Mouse (Mus musculus) forebrain, embryonic 15.5 days (tissue): ENCODE measurements around the gene Tspan32. TPM values are rescaled to one million over a fixed set of nuclear protein-coding genes. Genes with fewer than 3 reads are reported as not detected.

Experiments used
- ATAC-seq: fragments of 200-750 bp; cut with Nextera tagmentation; replicated peaks from 2 replicates; pipeline ENCODE4 v1.8.0; 2017; ENCODE audit warnings: mild to moderate bottlenecking, moderate TSS enrichment, moderate library complexity
- H3K27ac ChIP-seq: fragments of 300-500 bp; sonication (generic); replicated peaks from 2 replicates; pipeline ENCODE4 v1.5.1; 2015; ENCODE audit warnings: mild to moderate bottlenecking, inconsistent platforms
- H3K27me3 ChIP-seq: fragments of 300-500 bp; sonication (generic); 2 replicates; pipeline ENCODE4 v1.6.1; 2015; ENCODE audit warnings: inconsistent platforms
- H3K36me3 ChIP-seq: fragments of 300-500 bp; sonication (generic); 2 replicates; pipeline ENCODE4 v1.6.1; 2015; ENCODE audit warnings: mild to moderate bottlenecking, inconsistent platforms
- H3K4me1 ChIP-seq: fragments of 300-500 bp; sonication (generic); 2 replicates; pipeline ENCODE4 v1.6.1; 2015; ENCODE audit warnings: inconsistent platforms
- H3K4me2 ChIP-seq: fragments of 300-500 bp; sonication (generic); replicated peaks from 2 replicates; pipeline ENCODE4 v1.6.1; 2015; ENCODE audit warnings: mild to moderate bottlenecking, inconsistent platforms
- H3K4me3 ChIP-seq: fragments of 300-500 bp; sonication (generic); 2 replicates; pipeline ENCODE4 v1.5.1; 2015; ENCODE audit warnings: mild to moderate bottlenecking, inconsistent platforms
- H3K9ac ChIP-seq: fragments of 300-500 bp; sonication (generic); replicated peaks from 2 replicates; pipeline ENCODE4 v1.6.1; 2015; ENCODE audit warnings: mild to moderate bottlenecking, inconsistent platforms
- H3K9me3 ChIP-seq: fragments of 300-500 bp; sonication (generic); 2 replicates; pipeline ENCODE4 v1.6.1; 2016; ENCODE audit warnings: inconsistent platforms
- whole genome bisulfite sequencing: fragments of 180-500 bp; shearing (Covaris S2); methylation state at CpG from one replicate; pipeline ENCODE4 v1.1.7; 2015; ENCODE audit warnings: mixed read lengths; 5-methylcytosine and 5-hydroxymethylcytosine counted together
- polyA plus RNA-seq: library from polyadenylated mRNA; unstranded; fragments of >200 nt; fragmentation: Nextera tagmentation; extraction: Ambion mirVana; gene quantifications from 2 replicates; pipeline ENCODE4 v1.2.1, GENCODE M21; 2015

Tspan32 gene
- polyA plus RNA-seq, 1 experiment from 2014 or later: 0.33 TPM

GRCm38 (mm10) chr7:143067469-143067868 is 62.6 kb downstream of the Tspan32 start:
- H3K4me2 ChIP-seq: no peak overlapping the region
- peaks cover 25% of the 10 kb centered on the region for H3K4me1 ChIP-seq
- 77% methylated on average over 2 of the region's 2 CpGs for WGBS
- no peaks in the 10 kb centered on the region for H3K9me3 ChIP-seq
- no peaks in the 10 kb centered on the region for H3K27me3 ChIP-seq
- H3K27ac ChIP-seq: 0 out of 2 replicates have a peak overlapping the region, but pooled peaks have one; percentile 94
- no peak overlapping the region for H3K9ac ChIP-seq
- no peak for ATAC-seq
- no peak overlapping the region for H3K4me3 ChIP-seq
- H3K36me3 ChIP-seq: peaks cover 46% of the 10 kb centered on the region

- Histone ChIP-seq H3K27me3 (no peaks in the 10 kb centered on the region), H3K27ac (peak overlapping the region; percentile 94), H3K4me2 (peak overlapping the region; percentile 67), H3K36me3 (peaks cover 42% of the 10 kb centered on the region), H3K4me3 (no peak overlapping the region; the same call in 1 of the 2 replicates), H3K9ac (0 out of 2 replicates have a peak overlapping the region, but pooled peaks have one; percentile 48), H3K4me1 (peaks cover 25% of the 10 kb centered on the region), H3K9me3 (no peaks in the 10 kb centered on the region)
- ATAC-seq: no peak
- WGBS: 88% methylated on average over 3 of the region's 3 CpGs
Observed at GRCm38 (mm10) chr7:143067897-143068296, 63.1 kb downstream of the Tspan32 start.

- no peak for ATAC-seq
- peaks cover 25% of the 10 kb centered on the region for H3K4me1 ChIP-seq
- H3K4me2 ChIP-seq: peak overlapping the region; percentile 67
- H3K4me3 ChIP-seq: peak overlapping the region; percentile 80
- H3K9ac ChIP-seq: peak overlapping the region; percentile 48
- no peaks in the 10 kb centered on the region for H3K9me3 ChIP-seq
- peak overlapping the region; percentile 94 for H3K27ac ChIP-seq
- WGBS: 41% methylated on average over 13 of the region's 13 CpGs
- H3K36me3 ChIP-seq: peaks cover 38% of the 10 kb centered on the region
- H3K27me3 ChIP-seq: no peaks in the 10 kb centered on the region
Observed at GRCm38 (mm10) chr7:143068316-143068881, 63.6 kb downstream of the Tspan32 start.

- peak; percentile 98 for ATAC-seq
- peak within 1 kb of the TSS; percentile 92 for H3K4me2 ChIP-seq
- H3K4me3 ChIP-seq: peak within 1 kb of the TSS; percentile 80
- H3K27ac ChIP-seq: peak within 1 kb of the TSS; percentile 94
- peak within 1 kb of the TSS; percentile 82 for H3K9ac ChIP-seq
- H3K9me3 ChIP-seq: no peaks in the 10 kb centered on the region
- H3K4me1 ChIP-seq: peaks cover 25% of the 10 kb centered on the region
- under 1% methylated on average over 51 of the region's 51 CpGs for WGBS
- H3K27me3 ChIP-seq: no peaks in the 10 kb centered on the region
- peaks cover 33% of the 10 kb centered on the region for H3K36me3 ChIP-seq
Observed at GRCm38 (mm10) chr7:143068882-143069591, 64.2 kb downstream of the Tspan32 start, which contains the start of gene Tssc4. Tssc4 (plus strand) TSS chr7:143069249.

Other genes with a start within 250 kb of the Tspan32 start
- 4.2 and 4.9 TPM in 2 replicates for gene Th, start 73.9 kb upstream of the Tspan32 start, polyA plus RNA-seq
- gene Ascl2, start 35.8 kb upstream of the Tspan32 start, polyA plus RNA-seq: 0.27 and 0.46 TPM in 2 replicates
- gene Cd81, start 47.7 kb downstream of the Tspan32 start, polyA plus RNA-seq: 286 and 294 TPM in 2 replicates
- gene Tssc4, start 64.2 kb downstream of the Tspan32 start, polyA plus RNA-seq: 103 and 106 TPM in 2 replicates
- 1.2 and 1.3 TPM in 2 replicates for gene Trpm5, start 89.6 kb downstream of the Tspan32 start, polyA plus RNA-seq
- 0.81 and 1.4 TPM in 2 replicates for gene Kcnq1, start 101.3 kb downstream of the Tspan32 start, polyA plus RNA-seq